Mouse (Mus musculus): ENCODE measurements around the gene Pola1. TPM values are rescaled to one million over a fixed set of nuclear protein-coding genes. Genes with fewer than 3 reads are reported as not detected.

The Pola1 gene
- 2.5 and 4.5 TPM in 2 replicates for polyA plus RNA-seq (2012; ENCODE audit: insufficient read depth, insufficient read length, missing spikeins)

DNA sequence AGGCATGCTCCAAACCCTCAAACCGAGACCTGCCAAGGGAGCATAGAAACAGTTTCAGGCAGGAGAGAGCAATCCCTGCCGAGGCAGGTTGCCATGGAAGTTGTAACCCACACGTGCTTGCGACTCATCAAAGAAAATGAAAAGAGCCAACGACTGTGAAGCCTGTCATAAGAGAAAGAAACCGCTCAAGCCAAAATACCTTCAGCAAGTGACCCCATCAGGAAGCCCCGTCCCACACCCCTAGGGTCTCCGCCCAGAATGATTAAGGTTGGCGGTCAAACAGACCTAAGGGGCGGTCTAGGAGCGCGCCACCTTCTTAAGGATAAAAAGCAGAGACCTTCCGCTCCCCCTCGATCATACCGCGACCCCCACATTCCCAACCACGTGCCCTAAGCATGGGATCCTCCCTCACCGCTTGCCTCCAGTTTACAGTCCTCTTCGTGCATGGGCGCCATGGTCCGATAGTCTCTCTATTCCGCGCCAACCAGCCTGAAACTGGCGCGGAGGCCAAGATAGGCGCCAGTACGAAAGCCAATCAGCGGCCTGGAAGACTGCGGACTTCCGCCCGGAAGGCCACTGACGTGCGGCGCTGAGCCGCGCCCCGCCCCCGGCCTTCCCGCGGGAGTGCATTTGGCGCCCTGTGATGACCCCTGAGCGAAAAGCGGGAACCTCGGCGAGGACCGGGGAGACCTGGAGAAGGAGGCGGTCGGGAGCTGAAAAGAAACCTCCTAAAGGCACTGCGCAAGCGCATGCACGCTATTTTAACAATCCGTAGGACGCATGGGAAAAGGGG is at the start of gene Pola1:
Pola1 (minus strand) TSS at position 499 of the 793 bp plus-strand sequence.
- H3K4me3 ChIP-seq (ENCODE audit: insufficient read depth, low read depth, low read length), result peak within 1 kb of the TSS; percentile 94
- H3K4me1 ChIP-seq (ENCODE audit: control insufficient read depth, insufficient read depth, insufficient read length, low read length), result no peaks in the 10 kb centered on the region
- peak within 1 kb of the TSS; percentile 60; the same call in 1 of the 2 replicates for H3K27ac ChIP-seq (replicated peaks; ENCODE audit: low read depth, low read length)

- Histone ChIP-seq H3K4me1 (ENCODE audit: control insufficient read depth, insufficient read depth, insufficient read length, low read length) (no peaks in the 10 kb centered on the region; the same call in 1 of the 2 replicates), H3K4me3 (ENCODE audit: insufficient read depth, low read depth, low read length) (no peak overlapping the region), H3K27ac (replicated peaks; ENCODE audit: low read depth, low read length) (no peak overlapping the region)
These were observed 44.3 kb upstream of the Pola1 start for GRCm38 (mm10) chrX:93676228-93676627.

DNA sequence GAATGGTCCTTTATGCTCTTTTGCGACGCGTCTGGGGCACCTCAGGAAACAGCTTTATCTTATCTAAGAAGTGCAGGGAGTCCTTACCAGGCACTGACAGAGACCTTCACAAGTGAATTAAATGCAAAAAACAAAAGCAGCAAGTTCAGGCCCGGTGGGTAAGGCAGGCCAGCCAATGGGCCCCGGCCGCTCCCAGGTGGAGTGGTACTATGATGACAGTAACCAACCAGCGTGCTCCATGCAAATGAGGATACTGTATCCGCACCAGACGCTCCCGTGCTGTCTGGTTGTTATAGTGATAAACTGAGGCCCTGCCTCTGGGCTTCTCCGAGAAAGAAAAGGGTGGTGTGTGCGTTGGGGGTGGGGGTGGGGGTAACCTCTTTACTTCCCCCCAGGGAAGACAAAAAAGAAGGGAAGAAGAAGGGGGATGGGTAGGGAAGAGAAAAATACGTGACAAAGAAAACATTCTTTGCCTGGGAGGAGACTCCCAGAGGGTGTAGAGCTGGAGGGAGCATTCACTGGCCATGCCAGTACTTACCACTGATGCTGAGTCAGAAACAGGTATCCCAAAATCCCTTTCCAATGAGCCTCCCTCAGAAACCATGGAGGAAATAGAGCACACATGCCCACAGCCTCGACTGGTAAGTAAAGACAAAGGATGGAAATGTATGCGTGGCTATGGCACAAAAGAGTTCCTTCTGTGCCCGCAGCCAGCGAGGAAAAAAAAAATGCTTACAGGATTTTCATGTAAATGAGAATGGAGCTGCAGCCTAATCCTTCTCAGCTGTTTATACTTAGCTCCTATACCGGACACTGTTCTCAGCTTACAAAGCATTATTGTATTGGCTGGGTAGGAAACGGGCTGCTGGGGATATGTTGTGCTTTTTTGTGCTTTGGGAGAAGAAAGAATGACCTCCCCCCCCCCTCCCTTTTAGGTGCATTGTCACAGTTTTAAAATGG is 43.2 kb upstream of the Pola1 start:
- no peak overlapping the region for H3K27ac ChIP-seq (replicated peaks; ENCODE audit: low read depth, low read length)
- peak overlapping the region; percentile 6; the same call in 1 of the 2 replicates for H3K4me3 ChIP-seq (ENCODE audit: insufficient read depth, low read depth, low read length)
- no peaks in the 10 kb centered on the region; the same call in 1 of the 2 replicates for H3K4me1 ChIP-seq (ENCODE audit: control insufficient read depth, insufficient read depth, insufficient read length, low read length)

- no peak overlapping the region for H3K4me3 ChIP-seq (ENCODE audit: insufficient read depth, low read depth, low read length)
- H3K4me1 ChIP-seq (ENCODE audit: control insufficient read depth, insufficient read depth, insufficient read length, low read length), result no peaks in the 10 kb centered on the region; the same call in 1 of the 2 replicates
These were observed 42.5 kb upstream of the Pola1 start for GRCm38 (mm10) chrX:93674432-93674831.

GRCm38 (mm10) chrX:93664787-93665186 is 32.8 kb upstream of the Pola1 start:
- Histone ChIP-seq H3K27ac (replicated peaks; ENCODE audit: low read depth, low read length) (no peak overlapping the region), H3K4me1 (ENCODE audit: control insufficient read depth, insufficient read depth, insufficient read length, low read length) (no peaks in the 10 kb centered on the region), H3K4me3 (ENCODE audit: insufficient read depth, low read depth, low read length) (no peak overlapping the region)

More at GRCm38 (mm10) chrX:93674432-93674831, 42.5 kb upstream of the Pola1 start:
- H3K27ac ChIP-seq (replicated peaks; ENCODE audit: low read depth, low read length), result no peak overlapping the region

DNA sequence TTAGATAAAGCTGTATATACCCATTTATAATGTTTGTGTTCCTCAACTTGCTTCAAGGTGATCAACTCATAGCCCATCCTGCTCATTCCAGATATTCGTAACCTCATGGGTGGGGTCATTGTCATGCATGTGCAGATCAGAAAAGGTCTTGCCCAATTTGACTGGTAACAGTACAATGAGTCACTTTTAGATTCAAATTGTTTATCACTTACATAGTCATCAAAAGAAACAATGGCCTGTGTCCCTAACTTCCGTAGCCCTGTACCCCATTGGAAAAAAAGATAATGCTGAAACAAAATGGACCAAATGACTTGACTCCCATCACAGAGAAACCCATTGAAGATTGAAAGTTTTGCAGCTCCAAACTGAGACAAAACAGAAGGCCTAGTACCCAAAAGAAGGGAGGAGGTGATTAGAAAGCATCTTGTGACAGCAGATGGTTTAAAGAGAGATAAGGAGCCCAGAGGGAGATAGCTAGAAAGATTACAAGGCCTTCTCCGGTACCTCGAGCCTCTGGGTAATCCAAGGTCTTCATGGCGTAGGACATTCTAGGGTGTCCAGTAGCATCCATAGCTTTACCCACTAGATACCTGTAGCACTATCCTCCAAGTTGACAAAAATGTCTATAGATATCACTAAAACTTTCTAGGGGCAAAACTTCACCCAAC is 32.1 kb upstream of the Pola1 start:
- no peak overlapping the region for H3K4me3 ChIP-seq (ENCODE audit: insufficient read depth, low read depth, low read length)
- H3K27ac ChIP-seq (replicated peaks; ENCODE audit: low read depth, low read length), result no peak overlapping the region
- no peaks in the 10 kb centered on the region for H3K4me1 ChIP-seq (ENCODE audit: control insufficient read depth, insufficient read depth, insufficient read length, low read length)

DNA sequence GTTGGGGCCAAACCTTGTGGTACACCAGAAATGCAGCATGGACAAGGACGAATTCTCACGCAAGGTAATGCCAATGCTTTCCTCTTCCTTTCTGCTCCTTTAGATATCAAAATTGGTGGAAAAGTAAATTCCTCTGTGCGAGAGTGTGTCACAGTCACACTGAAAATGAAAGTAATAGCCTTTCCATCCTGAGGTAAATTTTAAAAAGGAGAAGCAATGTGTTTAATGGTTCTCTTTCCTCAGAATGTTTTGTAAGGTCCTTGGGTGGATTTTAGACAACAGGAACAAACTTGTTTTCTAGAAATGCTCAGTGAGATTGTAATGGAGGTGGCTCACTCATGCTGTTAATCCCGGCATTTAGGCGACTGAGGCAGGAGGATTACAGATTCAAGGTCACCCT is 23.2 kb upstream of the Pola1 start:
- Histone ChIP-seq H3K4me3 (ENCODE audit: insufficient read depth, low read depth, low read length) (no peak overlapping the region), H3K4me1 (ENCODE audit: control insufficient read depth, insufficient read depth, insufficient read length, low read length) (no peaks in the 10 kb centered on the region), H3K27ac (replicated peaks; ENCODE audit: low read depth, low read length) (no peak overlapping the region)

GRCm38 (mm10) chrX:93654218-93655002 is 22.5 kb upstream of the Pola1 start, which contains the start of gene Pcyt1b:
Gene Pcyt1b, plus strand, starts transcription at chrX:93654863.
- Histone ChIP-seq H3K27ac (replicated peaks; ENCODE audit: low read depth, low read length) (no peak within 1 kb of the TSS), H3K4me3 (ENCODE audit: insufficient read depth, low read depth, low read length) (no peak within 1 kb of the TSS), H3K4me1 (ENCODE audit: control insufficient read depth, insufficient read depth, insufficient read length, low read length) (no peaks in the 10 kb centered on the region)

GRCm38 (mm10) chrX:93650738-93651137 is 18.8 kb upstream of the Pola1 start:
- Histone ChIP-seq H3K4me3 (ENCODE audit: insufficient read depth, low read depth, low read length) (no peak overlapping the region), H3K4me1 (ENCODE audit: control insufficient read depth, insufficient read depth, insufficient read length, low read length) (no peaks in the 10 kb centered on the region), H3K27ac (replicated peaks; ENCODE audit: low read depth, low read length) (no peak overlapping the region)

DNA sequence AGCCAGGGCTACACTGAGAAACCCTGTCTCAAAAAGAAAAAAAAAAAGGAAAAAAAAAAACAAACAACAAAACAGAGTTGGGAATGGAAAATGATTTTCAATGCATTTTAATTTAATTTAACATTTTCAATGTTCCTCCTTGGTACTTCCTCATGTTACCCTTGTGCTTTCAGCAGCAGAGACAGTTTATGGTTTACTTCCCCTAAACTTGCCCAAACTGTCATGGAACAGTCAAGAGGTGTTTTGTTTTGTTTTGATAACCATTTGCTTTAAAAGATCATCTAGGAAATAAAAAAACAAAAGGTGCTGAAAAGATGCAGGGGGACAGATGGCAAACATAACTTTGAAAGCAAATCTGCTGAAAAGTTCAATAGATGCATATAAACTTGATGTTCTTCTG is 12.1 kb upstream of the Pola1 start:
- H3K27ac ChIP-seq (replicated peaks; ENCODE audit: low read depth, low read length), result no peak overlapping the region

DNA sequence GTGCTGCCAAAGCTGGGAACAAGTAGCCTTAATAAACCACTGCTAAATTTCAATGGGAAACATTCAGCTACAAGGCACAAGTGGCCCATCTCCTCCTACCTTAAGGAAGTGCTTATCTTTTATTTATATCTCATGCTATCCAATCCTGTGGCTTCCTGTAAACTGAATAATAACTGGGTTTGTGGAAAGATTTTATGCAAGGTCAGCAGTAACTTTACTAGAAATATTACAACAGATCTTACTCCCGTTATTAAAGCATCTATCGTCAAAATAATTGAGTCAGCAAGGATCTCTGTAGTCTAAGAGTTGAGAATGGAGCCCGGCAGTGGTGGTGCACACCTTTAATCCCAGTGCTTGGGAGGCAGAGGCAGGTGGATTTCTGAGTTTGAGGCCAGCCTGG is 11.6 kb upstream of the Pola1 start:
- H3K4me3 ChIP-seq (ENCODE audit: insufficient read depth, low read depth, low read length), result no peak overlapping the region
- H3K27ac ChIP-seq (replicated peaks; ENCODE audit: low read depth, low read length), result no peak overlapping the region
- H3K4me1 ChIP-seq (ENCODE audit: control insufficient read depth, insufficient read depth, insufficient read length, low read length), result no peaks in the 10 kb centered on the region

More for the DNA sequence above, 12.1 kb upstream of the Pola1 start:
- no peaks in the 10 kb centered on the region for H3K4me1 ChIP-seq (ENCODE audit: control insufficient read depth, insufficient read depth, insufficient read length, low read length)
- H3K4me3 ChIP-seq (ENCODE audit: insufficient read depth, low read depth, low read length), result no peak overlapping the region

GRCm38 (mm10) chrX:93634861-93635375 is 3.0 kb upstream of the Pola1 start:
- Histone ChIP-seq H3K27ac (replicated peaks; ENCODE audit: low read depth, low read length) (no peak overlapping the region), H3K4me1 (ENCODE audit: control insufficient read depth, insufficient read depth, insufficient read length, low read length) (no peaks in the 10 kb centered on the region), H3K4me3 (ENCODE audit: insufficient read depth, low read depth, low read length) (no peak overlapping the region)

DNA sequence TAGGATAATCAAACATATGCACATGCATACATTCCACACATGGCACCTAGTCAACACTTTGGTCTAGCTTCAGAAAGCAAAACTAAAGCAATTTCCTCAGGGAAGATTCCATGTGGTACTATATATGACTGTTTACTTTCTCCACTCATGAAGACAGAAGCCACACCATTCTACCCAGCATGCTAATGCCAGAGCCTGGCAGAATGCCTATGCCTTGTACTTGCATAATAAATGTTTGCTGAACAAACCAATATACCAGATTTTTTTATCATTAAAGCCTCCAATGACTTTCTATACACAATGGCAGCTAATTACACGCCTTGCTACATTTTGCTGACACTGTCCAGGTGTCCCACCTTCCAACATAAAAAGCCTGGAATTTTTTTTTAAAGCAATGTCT is 1.7 kb downstream of the Pola1 start:
- Histone ChIP-seq H3K4me1 (ENCODE audit: control insufficient read depth, insufficient read depth, insufficient read length, low read length) (no peaks in the 10 kb centered on the region), H3K27ac (replicated peaks; ENCODE audit: low read depth, low read length) (no peak overlapping the region), H3K4me3 (ENCODE audit: insufficient read depth, low read depth, low read length) (no peak overlapping the region)

GRCm38 (mm10) chrX:93602214-93602613 is 29.7 kb downstream of the Pola1 start:
- Histone ChIP-seq H3K4me1 (ENCODE audit: control insufficient read depth, insufficient read depth, insufficient read length, low read length) (no peaks in the 10 kb centered on the region), H3K27ac (replicated peaks; ENCODE audit: low read depth, low read length) (no peak overlapping the region), H3K4me3 (ENCODE audit: insufficient read depth, low read depth, low read length) (no peak overlapping the region)

Data from brown adipose tissue, adult 24 weeks (tissue).